Mouse (Mus musculus) adrenal gland, adult 8-10 months (tissue): Measurements from ENCODE around the gene Gm10197. TPM values are rescaled to one million over a fixed set of nuclear protein-coding genes. Genes with fewer than 3 reads are reported as not detected.
A peak's percentile ranks its signal among the peaks of the same experiment; 100 is the strongest.

Experiments
- DNase-seq: peaks from one replicate; pipeline ENCODE4 v3.0.0; 2022
- total RNA-seq, 4 experiments: library from RNA; stranded (reverse); gene quantifications; 2 replicates each; pipeline ENCODE4 v1.2.4; 2022

Gm10197 gene
- total RNA-seq, 4 experiments from 2014 or later, result not detected

GRCm38 (mm10) chr19:53355065-53355464, 16.5 kb downstream of the Gm10197 start:
- DNase-seq, result no peak

- DNase-seq, result no peak
Observed at GRCm38 (mm10) chr19:53354271-53355000, 17.1 kb downstream of the Gm10197 start.

- DNase-seq, result no peak
Observed at GRCm38 (mm10) chr19:53353864-53354263, 17.7 kb downstream of the Gm10197 start.

GRCm38 (mm10) chr19:53345766-53346165, 25.8 kb downstream of the Gm10197 start:
- no peak for DNase-seq

GRCm38 (mm10) chr19:53344062-53344461, 27.5 kb downstream of the Gm10197 start:
- DNase-seq, result no peak

GRCm38 (mm10) chr19:53343174-53343881, 28.2 kb downstream of the Gm10197 start:
- no peak for DNase-seq

- no peak for DNase-seq
Observed at GRCm38 (mm10) chr19:53340423-53340822, 31.1 kb downstream of the Gm10197 start.

- no peak for DNase-seq
Observed at GRCm38 (mm10) chr19:53335241-53335640, 36.3 kb downstream of the Gm10197 start.

- no peak for DNase-seq
Observed at GRCm38 (mm10) chr19:53333730-53334129, 37.8 kb downstream of the Gm10197 start.

GRCm38 (mm10) chr19:53331882-53332500, 39.6 kb downstream of the Gm10197 start:
- DNase-seq, result no peak

- DNase-seq, result peak; percentile 70
Observed at GRCm38 (mm10) chr19:53329992-53330381, 41.6 kb downstream of the Gm10197 start.

GRCm38 (mm10) chr19:53329221-53329991, 42.2 kb downstream of the Gm10197 start:
- peak; percentile 87 for DNase-seq

GRCm38 (mm10) chr19:53328116-53328515, 43.5 kb downstream of the Gm10197 start:
- DNase-seq, result no peak

GRCm38 (mm10) chr19:53325578-53326295, 45.8 kb downstream of the Gm10197 start:
- DNase-seq, result peak; percentile 84

- DNase-seq, result no peak
Observed at GRCm38 (mm10) chr19:53324866-53325265, 46.7 kb downstream of the Gm10197 start.

GRCm38 (mm10) chr19:53322438-53323048, 49.0 kb downstream of the Gm10197 start:
- DNase-seq, result no peak

Other genes with a start within 250 kb of the Gm10197 start
- gene Add3, start 231.3 kb downstream of the Gm10197 start, total RNA-seq, result 10 to 100 TPM; 36.0 to 42.1 (median 40.7) TPM
- gene Mxi1, start 61.2 kb downstream of the Gm10197 start, total RNA-seq, result 10 to 100 TPM; 33.5 to 38.1 (median 34.5) TPM
- gene Smndc1, start 18.8 kb upstream of the Gm10197 start, total RNA-seq, result 10 to 100 TPM; 40.5 to 49.4 (median 45.6) TPM
- gene Dusp5, start 157.3 kb upstream of the Gm10197 start, total RNA-seq, result 10 to 100 TPM in 1 of 4 experiments, 1 to 10 TPM in 3; 3.9 to 18.8 (median 5.7) TPM
- 10 to 100 TPM; 64.7 to 85.3 (median 72.1) TPM for gene Nutf2-ps1, start 217.3 kb upstream of the Gm10197 start, total RNA-seq
- 10 to 100 TPM; 28.7 to 41.8 (median 33.2) TPM for gene Smc3, start 228.6 kb upstream of the Gm10197 start, total RNA-seq